Mouse (Mus musculus) induced T-regulatory cell, adult 2 months (primary cell): Measurements from ENCODE around the gene Rdh5.
A peak's percentile ranks its signal among the peaks of the same experiment; 100 is the strongest.

Source experiments
- DNase-seq: peaks from one replicate; pipeline ENCODE4 v3.0.0-alpha.2; 2012; ENCODE audit warnings: low read depth

Gene Rdh5

DNA sequence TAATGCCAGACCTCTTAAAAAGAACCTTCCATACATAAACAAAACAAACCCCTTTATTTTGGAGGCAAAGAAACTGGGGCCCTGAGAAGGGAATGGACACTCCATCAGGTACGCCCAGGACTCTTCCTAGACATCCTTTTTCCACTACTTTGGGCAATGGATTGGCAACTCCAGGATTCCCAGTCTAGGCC, at the start of gene Rdh5:
Gene Rdh5 (minus strand): TSS at position 67 of the 191 bp plus-strand sequence.
- DNase-seq = no peak

DNA sequence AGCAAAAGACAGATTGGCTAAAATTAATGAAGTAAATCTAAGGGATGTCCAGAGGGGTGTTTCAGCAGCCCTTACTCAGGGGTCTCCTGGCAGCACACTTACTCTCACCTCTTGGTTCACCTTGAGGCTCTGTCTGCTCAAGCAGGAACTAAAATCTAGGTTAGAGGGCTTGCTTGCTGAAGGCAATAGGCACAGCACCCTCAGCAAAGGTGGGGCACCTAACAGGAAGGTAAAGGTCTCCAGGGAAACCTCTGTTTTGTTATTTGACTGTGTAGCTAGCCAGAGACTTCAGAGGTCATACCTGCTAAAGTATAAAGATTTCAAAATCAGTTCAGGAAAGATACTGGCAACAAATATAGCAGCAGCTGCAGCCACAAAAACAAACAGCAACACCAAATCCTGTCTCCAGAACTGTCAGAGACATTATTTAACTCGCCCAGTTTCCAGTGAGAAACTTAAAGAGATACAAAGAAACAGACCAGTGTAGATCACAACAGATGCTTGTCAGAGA, 48.1 kb upstream of the Rdh5 start:
- no peak for DNase-seq

DNA sequence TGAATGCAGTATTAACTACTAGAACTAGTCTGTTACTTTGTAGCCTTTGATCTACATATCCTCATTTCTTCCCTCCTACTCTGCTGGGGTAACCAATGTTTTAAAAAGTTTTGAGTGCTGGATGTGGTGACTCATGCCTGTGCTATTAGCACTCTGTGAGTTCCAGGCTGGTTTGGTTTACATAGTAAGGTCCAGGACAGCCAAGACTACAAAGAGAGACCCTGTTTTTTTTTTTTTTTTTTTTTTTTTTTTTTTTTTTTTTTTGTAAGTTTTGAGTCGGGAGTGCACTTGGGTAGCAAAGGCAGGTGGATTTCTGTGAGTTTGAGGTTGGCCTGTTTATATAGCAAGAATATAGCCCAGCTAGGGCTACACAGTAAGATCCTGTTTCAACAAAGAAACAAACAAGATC, 45.7 kb upstream of the Rdh5 start:
- no peak for DNase-seq

DNA sequence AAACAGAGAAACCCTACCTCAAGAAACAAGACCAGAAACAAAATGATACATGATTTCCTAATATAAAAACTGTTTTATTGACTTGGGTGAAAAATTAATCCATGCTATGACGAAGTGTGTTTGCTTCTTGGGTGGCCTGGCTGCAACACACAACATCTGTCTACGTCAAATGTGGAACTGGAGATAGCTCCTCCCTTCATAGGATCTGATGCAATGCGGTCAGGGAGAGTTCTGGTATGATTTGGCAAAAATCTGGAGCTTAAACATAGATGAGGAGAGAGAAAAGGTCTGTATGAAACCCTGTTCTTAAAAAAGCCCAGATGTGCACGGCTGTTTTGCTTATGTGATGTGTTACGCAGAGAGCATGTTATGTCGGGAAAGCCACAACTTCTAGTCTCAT, 43.2 kb upstream of the Rdh5 start:
- DNase-seq = no peak

DNA sequence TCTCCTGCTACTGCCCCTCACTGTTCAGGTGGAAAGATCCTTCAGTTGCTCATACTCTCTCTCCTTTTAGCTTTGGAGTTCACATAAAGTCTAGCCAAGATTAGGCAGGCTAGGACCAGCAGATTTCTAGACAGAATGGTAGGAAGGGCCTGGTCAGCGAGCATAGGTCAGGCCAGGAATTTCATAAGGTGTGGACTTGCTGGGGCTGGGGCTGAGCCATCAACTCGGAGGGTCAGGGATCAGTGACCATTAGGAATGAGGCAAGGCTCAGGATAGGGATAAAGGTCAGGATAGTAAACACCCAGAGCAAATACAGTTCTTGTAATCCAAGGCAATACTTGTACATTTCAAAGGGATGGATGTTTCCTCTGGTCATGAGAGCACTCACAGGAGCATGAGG, 42.3 kb upstream of the Rdh5 start:
- DNase-seq = no peak

DNA sequence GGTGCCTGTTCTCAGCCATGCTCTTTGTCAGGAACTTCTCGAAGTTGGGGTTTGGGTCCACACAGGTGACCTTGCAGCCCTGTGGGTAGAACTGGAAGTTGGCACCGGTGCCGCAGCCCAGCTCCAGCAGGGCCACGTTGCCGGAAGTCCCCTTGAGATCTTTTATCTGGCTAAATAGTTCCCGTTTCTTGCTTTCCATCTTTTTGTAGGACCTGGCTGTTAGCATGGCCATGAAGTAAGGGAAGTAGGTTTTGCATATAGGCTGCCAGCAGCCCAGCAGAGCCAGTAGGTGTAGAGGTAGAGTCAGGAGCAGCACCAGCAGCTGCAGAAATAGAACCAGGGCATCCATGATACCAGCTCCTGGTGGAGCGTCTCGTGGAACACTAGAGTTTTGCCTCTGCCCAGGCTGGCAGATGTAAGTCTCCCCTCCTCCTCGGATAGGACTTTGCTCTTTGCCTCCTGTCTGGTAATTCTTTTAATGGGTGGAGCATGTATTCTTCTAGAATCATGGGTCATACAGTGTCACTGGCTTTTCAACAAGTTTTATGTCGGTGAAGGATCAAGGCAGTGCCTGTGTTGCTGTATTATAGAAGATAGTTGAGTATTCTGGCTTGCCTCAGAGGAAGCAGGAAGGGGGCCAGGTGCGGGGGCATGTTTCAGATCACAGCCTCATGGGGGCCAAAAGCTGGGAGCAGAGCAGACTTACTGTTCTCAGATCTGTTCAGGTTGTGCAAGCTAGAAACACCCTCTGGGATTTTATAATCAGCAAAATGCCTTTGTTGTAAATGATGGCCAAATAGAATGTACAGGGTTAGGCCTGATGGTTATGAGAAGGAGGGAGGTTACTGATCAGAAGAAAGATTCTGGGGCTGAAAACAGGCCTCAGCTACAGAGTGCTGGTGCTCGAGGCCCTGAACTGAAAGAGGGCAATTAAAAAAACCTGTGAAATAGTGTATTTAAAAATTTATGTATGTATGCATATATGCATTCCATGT, 38.2 kb upstream of the Rdh5 start, which contains the start of gene Mettl7b:
Gene Mettl7b (minus strand): TSS at position 399 of the 995 bp plus-strand sequence.
- DNase-seq = no peak

DNA sequence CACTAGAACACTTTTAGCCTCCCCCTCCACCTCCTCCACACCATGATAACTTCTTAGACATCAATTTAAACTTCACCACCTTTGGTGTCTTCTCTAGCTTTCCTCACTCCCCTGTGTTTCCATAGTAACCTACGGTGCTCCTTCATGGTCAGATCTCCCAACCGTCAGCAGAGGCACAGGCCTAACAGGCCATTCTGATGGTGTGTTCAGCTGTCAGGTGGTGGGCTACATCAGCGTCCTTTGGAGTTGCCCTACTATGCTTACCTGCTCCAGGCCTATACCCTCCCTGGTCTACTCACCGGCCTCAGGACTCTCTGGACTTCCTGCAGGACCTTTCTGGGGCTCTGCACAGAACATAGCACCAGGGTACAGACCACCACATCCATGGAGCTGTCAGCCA, 37.5 kb upstream of the Rdh5 start:
- no peak for DNase-seq

DNA sequence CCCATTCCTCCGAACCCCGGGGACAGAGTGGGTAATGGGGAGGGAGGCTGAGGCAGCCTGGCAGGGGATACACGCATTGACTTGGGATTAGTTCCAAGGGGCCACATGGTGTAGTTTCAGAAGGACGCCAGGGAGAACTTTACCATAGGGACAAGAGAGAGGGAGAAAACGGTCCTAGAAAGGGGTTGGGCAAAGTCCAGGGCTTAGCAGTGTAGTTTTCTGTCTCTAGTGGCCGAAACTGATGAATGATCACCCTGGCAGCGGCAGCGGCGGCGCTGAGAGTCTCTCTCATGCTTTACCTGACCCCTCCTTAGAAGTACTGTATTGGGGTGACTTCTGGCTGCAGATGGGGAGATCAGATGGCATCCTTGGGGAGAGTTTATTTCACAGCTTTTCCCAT, 35.7 kb upstream of the Rdh5 start:
- no peak for DNase-seq

DNA sequence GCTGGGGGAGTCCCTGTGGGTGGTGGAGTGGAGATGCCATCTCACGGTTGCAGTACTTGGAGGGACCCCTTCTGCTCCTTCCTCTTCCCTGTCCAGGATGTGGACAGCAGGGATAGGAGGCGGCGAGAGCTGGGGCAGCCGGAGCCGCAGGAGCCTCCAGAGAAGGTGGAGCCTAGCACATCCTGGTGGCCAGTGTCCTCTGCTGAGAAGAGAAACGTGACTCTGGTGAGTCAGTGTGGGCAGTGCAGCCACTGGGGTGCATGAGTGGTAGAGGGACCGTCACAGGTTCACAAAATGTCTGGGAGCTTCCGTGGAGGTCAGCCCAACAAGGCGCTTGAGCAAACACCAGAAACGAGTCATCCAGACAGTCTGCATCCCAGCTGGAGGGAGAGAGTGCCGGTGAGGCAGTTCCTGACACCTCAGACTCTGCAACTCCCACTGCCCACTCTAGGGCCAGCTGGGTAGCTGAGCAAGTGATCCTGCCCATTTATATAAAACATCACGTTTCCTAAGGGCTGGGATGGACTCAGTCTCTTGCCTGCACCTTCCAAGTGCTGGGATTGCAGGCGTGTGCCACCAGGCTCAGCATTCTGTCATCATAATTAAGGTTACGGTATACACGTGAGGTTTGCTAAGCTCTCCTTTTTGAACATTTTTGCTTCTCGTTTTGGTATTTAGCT, 27.7 kb upstream of the Rdh5 start:
- no peak for DNase-seq

DNA sequence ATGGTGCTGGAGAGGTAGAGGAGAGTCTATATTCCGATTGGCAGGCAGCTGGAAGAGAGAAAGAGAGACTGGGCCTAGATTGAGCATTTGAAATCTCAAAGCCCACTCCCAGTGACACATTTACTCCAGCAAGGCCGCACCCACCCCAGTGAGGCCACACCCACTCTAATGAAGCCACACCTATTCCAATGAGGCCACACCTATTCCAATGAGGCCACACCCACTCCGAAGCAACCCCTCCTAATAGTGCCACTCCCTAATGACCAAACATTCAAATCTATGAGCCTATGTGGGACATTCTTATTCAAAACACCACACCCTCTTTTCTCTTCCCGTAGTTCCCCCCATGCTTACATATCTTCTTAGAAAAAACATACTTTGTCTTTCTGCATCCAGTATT, 24.8 kb upstream of the Rdh5 start:
- no peak for DNase-seq

DNA sequence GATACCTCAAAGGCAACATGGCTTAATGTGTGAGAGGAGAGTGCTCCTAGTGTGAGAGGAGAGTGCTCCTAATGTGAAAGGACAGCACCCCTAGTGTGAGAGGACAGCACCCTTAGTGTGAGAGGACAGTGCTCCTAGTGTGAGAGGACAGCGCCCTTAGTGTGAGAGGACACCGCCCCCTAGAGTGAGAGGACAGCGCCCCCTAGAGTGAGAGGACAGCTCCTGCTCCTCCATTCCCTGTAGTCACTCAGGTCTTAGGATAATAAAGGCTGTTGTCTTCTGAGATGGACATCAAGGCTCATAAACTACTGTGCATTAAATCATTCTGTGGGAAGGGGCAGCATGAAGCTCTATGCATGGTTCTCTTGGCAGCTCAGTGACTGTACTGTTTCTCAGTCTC, 23.0 kb upstream of the Rdh5 start:
- DNase-seq = peak; percentile 62

DNA sequence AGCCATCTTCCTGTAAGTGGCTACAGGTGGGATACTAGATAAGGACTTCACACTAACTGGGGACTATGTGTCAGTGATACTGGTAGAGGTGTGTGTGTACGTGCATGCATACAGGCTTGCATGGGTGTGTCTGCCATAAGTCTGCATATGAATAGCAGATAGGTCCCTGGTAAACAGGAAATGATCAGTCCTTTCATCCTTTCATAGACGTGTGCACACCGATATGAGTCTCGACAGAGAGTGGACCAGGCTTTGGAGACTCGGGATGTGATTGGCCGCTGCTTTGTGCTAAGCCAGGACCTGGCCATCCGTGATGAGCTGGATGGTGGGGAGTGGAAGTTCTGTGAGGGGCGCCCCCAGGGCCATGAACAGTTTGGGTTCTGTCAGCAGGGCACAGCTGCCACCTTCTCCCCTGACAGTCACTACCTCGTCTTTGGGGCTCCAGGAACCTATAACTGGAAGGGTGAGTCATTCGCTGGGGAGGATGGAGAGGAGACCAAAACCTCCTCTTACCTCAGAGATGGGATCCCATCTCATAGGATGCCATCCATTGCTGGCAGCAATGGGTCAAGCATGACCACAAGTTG, 17.9 kb upstream of the Rdh5 start:
- peak; percentile 69 for DNase-seq

DNA sequence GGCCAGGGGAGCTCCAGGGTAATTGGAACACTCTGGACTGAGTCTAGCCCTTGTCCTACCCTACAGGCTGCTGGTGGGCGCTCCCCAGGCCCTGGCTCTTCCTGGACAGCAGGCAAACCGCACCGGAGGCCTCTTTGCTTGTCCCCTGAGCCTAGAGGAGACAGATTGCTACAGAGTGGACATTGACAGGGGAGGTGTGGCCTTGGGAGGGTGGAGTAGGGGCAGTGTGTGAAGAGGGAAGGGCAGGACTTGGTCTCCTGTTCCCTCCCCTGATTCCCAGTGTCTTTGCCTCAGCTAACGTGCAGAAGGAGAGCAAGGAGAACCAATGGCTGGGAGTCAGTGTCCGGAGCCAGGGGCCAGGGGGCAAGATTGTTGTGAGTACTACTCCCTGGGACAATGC, 16.3 kb upstream of the Rdh5 start:
- no peak for DNase-seq

DNA sequence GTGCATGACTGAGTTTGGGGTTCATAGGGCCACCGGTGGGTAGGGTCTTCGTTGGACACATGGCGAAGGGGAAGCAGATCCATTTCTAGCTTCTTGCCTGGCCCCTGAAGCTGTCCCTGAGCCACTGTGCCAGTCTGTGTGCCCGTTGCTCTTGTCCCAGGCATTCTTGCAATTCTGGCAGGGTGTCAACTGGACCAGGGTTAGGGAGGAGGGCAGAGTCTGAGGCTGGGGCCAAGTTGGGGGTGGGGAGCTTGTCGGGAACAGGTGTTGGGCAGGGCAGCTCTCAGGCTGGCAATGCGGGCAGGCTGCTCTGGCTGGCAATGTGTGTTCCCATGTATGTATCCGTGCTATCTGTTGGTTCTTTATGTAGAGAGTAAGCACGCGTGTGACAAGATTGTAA, 15.8 kb upstream of the Rdh5 start:
- no peak for DNase-seq

DNA sequence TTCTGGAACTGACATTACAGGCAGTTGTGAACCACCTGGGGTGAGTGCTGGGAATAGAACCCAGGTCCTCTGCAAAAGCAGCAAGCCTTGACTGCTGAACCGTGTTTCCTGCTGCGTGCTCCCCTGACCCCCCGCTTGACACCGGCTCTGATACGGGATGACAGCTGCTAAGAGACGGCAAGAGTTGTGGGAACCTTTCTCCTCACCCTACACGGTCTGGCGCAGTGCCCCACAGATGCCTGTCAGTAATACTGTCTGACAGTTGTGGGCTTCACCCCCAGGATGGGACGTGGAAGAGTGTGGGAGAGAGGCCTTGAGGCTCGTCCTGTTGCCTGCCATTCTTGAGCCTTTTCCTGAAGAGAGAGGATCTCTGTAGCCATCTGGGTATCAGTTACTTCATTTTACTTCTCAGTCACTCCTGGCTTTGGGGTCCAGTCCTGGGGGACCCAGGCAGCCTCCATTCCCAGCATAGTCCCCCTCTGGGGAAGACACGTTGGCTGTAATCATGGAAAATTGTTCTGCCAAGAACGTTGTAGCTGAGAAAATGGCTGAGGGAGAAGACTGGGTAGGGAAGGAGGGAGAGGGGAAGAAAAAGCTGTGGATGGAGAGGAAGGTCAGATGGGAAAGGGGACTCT, 15.2 kb upstream of the Rdh5 start:
- no peak for DNase-seq

DNA sequence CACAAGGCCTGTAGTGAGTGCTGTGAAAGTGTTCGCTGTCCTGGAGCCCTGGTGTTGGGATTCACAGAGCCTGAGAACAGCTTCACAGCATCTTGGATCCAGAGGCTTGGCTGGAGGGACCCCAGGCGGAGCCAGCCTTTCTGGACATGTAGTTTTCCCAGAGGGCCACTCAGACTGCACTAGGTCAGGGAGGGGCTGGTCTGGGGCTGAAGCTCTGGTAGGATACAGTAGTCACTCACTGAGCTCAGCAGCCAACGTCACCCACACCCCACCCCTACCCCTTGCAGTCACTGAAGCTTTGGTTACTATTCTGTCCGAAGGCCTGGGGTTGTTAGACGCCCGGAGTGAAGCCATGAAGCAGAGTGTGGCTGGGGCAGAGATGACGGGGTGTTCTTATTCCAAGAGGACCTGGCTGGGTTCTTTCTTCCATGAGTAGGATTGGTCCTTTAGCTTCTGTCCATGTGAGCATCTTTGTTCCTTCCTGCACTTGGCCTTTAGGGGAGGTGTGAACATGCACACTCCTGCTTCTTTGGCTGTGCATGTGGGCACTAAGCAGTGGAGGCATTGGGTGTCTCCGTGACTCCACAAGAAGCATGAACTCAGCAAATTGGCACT, 13.2 kb upstream of the Rdh5 start:
- DNase-seq = no peak

DNA sequence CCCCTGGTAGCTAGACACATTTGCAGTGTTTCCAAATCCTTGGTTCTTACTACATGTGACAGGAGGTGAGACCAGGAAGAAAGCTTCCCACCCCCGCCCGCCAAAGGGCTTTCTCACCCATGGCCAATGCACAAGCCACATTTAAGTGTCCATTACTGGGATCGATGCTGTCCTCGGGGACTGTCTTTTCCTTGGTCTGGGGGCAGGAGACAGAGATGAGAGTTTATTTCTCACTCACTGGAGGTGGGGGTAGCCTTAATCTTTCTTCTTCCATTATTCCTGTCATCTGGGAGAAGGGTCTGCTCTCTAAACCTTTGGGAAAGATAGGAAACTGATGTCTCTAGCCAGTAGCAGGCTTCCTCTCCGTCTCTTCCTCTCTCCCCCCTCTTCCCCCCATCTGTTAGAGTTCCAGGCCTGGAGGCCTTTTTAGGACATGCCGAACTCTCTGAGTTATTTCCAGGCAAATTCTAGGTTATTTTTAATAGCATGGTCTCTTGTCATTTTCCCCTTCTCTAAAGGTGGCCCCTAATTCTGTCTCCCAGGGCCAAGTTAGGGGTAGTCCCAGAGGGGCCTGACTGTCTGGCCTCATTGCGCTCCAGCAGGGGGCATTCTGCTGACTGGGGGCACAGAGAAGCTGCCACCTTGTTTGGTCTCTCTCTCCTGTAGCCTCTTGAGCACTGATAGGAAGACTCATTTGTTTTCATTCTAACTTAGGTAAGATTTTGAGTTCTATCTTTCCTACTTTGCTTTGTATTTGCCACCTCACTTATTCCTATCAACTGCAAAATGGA, 12.5 kb upstream of the Rdh5 start:
- no peak for DNase-seq

DNA sequence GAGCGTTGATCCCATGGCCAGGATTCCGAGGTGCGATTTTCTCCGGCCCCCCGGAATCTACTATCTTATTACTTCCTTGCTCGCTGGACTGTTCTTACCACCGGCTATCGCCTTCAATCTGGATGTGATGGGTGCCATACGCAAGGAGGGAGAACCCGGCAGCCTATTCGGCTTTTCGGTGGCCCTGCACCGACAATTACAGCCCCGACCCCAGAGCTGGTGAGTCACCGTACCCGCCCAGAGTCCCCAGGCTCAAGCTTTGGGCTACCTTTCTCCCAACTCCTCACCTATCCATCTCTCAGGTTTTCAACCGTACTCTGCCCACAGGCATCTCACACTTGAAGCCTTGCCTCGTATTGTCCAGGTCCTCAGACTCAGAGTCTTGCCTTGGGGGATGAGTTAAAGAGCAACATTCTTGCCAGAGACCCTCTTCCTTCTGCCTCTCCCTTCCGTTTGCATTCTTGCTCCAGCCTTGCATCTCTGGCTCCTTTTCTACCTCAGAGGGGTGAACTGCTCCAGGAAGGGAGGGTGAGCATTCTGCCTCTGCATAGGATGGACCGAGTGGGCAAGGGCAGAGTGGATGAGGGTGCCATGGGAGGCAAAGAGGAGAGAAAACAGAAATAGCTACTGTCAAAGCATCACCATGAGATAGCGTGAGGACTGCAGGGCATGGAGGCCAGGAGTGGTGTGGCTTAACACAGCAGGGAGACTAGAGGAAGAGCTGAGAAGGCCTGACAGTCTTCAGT, 11.5 kb upstream of the Rdh5 start:
- no peak for DNase-seq

DNA sequence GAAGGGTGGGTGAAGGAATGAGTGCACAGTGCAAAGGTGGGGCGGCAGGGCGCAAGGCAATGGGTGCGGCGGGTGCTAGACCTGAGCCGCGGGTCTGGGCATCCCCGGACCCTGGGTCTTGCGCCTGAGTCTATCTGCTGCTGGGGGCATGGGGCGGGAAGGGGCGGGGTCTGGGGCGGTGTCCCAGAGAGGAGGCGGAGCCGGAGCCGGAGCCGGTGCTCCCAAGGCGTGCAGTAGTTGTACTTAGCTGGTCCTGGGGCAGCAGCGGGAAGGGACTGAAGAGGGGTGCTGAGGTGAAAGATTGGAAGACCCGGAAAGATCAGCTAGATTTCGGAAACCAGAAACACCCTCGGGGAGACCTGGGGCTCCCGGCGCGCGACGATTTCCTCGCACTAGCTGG, 10.9 kb upstream of the Rdh5 start, which contains the start of gene Itga7:
Gene Itga7 (plus strand): TSS at position 245 of the 400 bp plus-strand sequence.
- peak; percentile 59 for DNase-seq

DNA sequence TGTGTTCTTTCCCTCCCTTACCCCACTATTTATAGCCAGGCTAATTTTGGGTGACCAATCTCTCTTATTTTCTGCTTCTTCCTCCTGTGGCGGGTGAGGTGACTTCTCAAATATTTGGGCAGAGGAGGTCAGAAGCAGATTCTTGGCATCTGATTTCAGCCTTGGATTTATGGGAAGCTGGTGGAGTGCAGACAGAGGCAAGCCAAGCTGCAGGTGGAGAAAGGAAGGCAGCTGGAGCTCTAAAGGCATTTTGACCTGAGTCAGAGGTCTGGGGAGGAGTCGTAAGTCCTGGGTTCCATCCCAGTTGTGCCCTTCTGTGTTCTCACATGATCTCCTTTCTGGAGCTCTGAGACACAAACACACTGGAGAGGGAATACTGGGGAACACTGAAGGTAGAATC, 8.8 kb upstream of the Rdh5 start:
- DNase-seq = no peak
